Mouse (Mus musculus) testis, adult 2 months (tissue): ENCODE data around the gene Cotl1.

Experiments
- CTCF ChIP-seq: fragments of 200-500 bp; IDR thresholded peaks from 2 replicates; pipeline ENCODE4 v1.5.1; 2012; ENCODE audit warnings: low read depth, mild to moderate bottlenecking, inconsistent platforms, low read length, moderate library complexity; ENCODE audit not compliant: control insufficient read depth, insufficient read depth, insufficient replicate concordance
- POLR2A ChIP-seq: fragments of 200-500 bp; IDR thresholded peaks from 2 replicates; pipeline ENCODE4 v1.6.1; 2012; ENCODE audit warnings: low read depth, mild to moderate bottlenecking, inconsistent platforms, low read length, moderate library complexity; ENCODE audit not compliant: control insufficient read depth

DNA sequence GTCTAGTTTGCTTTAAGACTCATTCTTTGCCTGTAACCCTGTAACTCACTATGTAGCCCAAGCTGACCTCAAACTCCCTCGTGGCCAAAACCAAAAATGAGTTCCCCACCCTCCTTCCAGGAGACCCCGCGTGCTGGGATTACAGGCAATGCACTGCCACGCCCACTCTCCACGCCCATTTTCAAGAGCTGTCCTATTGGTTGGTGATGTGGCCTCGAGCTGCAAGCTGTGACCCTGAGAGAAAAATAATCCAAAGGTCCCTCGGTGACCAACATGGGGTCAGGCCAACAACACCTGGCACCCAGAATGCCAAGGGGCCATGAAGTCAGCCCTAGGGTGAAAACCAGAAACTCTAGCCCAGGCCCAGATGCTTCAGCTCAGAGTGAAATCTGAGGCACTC, 45.7 kb downstream of the Cotl1 start:
- TF ChIP-seq CTCF (no peak), POLR2A (no peak)
